ENCODE assay signal across 13 mouse cellular contexts in the genomic region with DNA sequence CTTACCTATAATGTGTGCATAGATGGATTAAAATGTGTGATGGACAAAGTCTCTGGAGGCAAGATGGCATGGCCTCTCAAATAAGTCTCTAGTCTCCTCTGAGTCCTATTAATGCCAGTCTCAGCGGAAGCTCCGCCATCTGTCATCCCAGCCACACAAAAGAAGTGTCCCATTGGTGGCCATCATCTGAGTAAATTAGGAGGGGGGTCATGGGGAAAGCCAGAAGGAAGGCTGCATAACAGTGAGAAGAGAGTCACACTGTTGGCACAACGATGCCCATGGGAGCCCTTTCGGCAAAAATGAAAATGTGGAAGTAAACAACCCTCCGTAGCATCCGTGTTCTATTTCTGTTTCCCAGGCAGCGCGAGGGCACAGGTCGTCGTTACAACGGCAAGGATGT.
A peak's percentile ranks its signal among the peaks of the same experiment; 100 is the strongest.
DNase-seq lines count a peak whose midpoint lies in the region; ATAC-seq and TF ChIP-seq lines count a peak whose summit lies in the region.
"Had no signal": no experiment of that assay in that cellular context is flagged by ENCODE, and none has a peak within 500 bp of the region (broad histone marks: within the 10 kb centered on the region; RNA-seq: fewer than 3 reads in every experiment).

No protein-coding gene starts in this region.

- H3K9me3 ChIP-seq in embryonic facial prominence, embryonic 14.5 days (ENCODE audit: control insufficient read depth, low read length): no peaks in the 10 kb centered on the region
- no peaks in the 10 kb centered on the region for H3K9me3 ChIP-seq in embryonic facial prominence, embryonic 10.5 days
- H3K9me3 ChIP-seq in forebrain, embryonic 13.5 days (replicated peaks): no peaks in the 10 kb centered on the region
- no peaks in the 10 kb centered on the region for H3K9me3 ChIP-seq in hindbrain, embryonic 15.5 days
- no peaks in the 10 kb centered on the region for H3K9me3 ChIP-seq in midbrain, postnatal 0 days (ENCODE audit: low read length)

- intact Hi-C loops in heart, postnatal 36 days (cut with DNase I): no loop called here

- H3K4me3 ChIP-seq in embryonic facial prominence, embryonic 14.5 days (ENCODE audit: low read depth, low read length): no peak overlapping the region
- H3K4me3 ChIP-seq in embryonic facial prominence, embryonic 10.5 days: no peak overlapping the region
- H3K4me3 ChIP-seq in forebrain, embryonic 13.5 days: no peak overlapping the region
- H3K4me3 ChIP-seq in hindbrain, embryonic 15.5 days: no peak overlapping the region
- H3K4me3 ChIP-seq in midbrain, postnatal 0 days (ENCODE audit: low read depth, low read length): no peak overlapping the region

- 88% methylated on average over 11 of the region's 11 CpGs for WGBS in embryonic facial prominence, embryonic 14.5 days
- 91% methylated on average over 11 of the region's 11 CpGs for WGBS in embryonic facial prominence, embryonic 10.5 days
- 63% methylated on average over 11 of the region's 11 CpGs for whole genome bisulfite sequencing in forebrain, embryonic 13.5 days
- 40% methylated on average over 11 of the region's 11 CpGs for WGBS in hindbrain, embryonic 15.5 days
- 69% methylated on average over 11 of the region's 11 CpGs for WGBS in midbrain, postnatal 0 days

- TF ChIP-seq CTCF in midbrain, postnatal 0 days (IDR thresholded peaks at IDR 0.05): no peak

- H3K27me3 ChIP-seq in embryonic facial prominence, embryonic 14.5 days (replicated peaks; ENCODE audit: control insufficient read depth, insufficient read depth, low read length): no peaks in the 10 kb centered on the region; the same call in 1 of the 2 replicates
- no peaks in the 10 kb centered on the region for H3K27me3 ChIP-seq in embryonic facial prominence, embryonic 10.5 days (replicated peaks; ENCODE audit: low read depth, poor library complexity, severe bottlenecking)
- no peaks in the 10 kb centered on the region for H3K27me3 ChIP-seq in forebrain, embryonic 13.5 days
- no peaks in the 10 kb centered on the region for H3K27me3 ChIP-seq in hindbrain, embryonic 15.5 days
- no peaks in the 10 kb centered on the region for H3K27me3 ChIP-seq in midbrain, postnatal 0 days (ENCODE audit: insufficient read depth, low read length)
- H3K27me3 ChIP-seq: Patski had no signal

- H3K4me1 ChIP-seq in embryonic facial prominence, embryonic 14.5 days (ENCODE audit: control insufficient read depth, insufficient read depth, low read length): no peaks in the 10 kb centered on the region
- no peaks in the 10 kb centered on the region for H3K4me1 ChIP-seq in embryonic facial prominence, embryonic 10.5 days
- H3K4me1 ChIP-seq in forebrain, embryonic 13.5 days: peaks cover 5% of the 10 kb centered on the region; the same call in 1 of the 2 replicates
- peaks cover 13% of the 10 kb centered on the region for H3K4me1 ChIP-seq in hindbrain, embryonic 15.5 days (replicated peaks)
- peaks cover 7% of the 10 kb centered on the region; the same call in 1 of the 2 replicates for H3K4me1 ChIP-seq in midbrain, postnatal 0 days (ENCODE audit: insufficient read depth, low read length)

- no peaks in the 10 kb centered on the region for H3K36me3 ChIP-seq in embryonic facial prominence, embryonic 14.5 days (ENCODE audit: control insufficient read depth, insufficient read depth, low read length)
- H3K36me3 ChIP-seq in embryonic facial prominence, embryonic 10.5 days (replicated peaks): no peaks in the 10 kb centered on the region
- no peaks in the 10 kb centered on the region for H3K36me3 ChIP-seq in forebrain, embryonic 13.5 days (ENCODE audit: poor library complexity, severe bottlenecking)
- H3K36me3 ChIP-seq in hindbrain, embryonic 15.5 days: no peaks in the 10 kb centered on the region
- no peaks in the 10 kb centered on the region for H3K36me3 ChIP-seq in midbrain, postnatal 0 days (ENCODE audit: insufficient read depth, low read length)

- H3K4me2 ChIP-seq in embryonic facial prominence, embryonic 14.5 days (ENCODE audit: low read depth, low read length): no peak overlapping the region
- no peak overlapping the region for H3K4me2 ChIP-seq in forebrain, embryonic 13.5 days
- H3K4me2 ChIP-seq in hindbrain, embryonic 15.5 days: peak overlapping the region; percentile 38
- 0 out of 2 replicates have a peak overlapping the region, but pooled peaks have one; percentile 12 for H3K4me2 ChIP-seq in midbrain, postnatal 0 days (ENCODE audit: low read depth, low read length, poor library complexity, severe bottlenecking)
- H3K4me2 ChIP-seq: heart, embryonic 11.5 days had no signal

- peak; percentile 26 for DNase-seq in embryonic facial prominence, embryonic 14.5 days (ENCODE audit: low spot score)
- no peak for DNase-seq in embryonic facial prominence, embryonic 10.5 days (ENCODE audit: low spot score)
- DNase-seq in midbrain, postnatal 0 days (ENCODE audit: low spot score): peak; percentile 74
- DNase-seq in heart, postnatal 36 days: no peak
- DNase-seq in thymus, adult 18-20 months: no peak
- no peak for DNase-seq in adrenal gland, postnatal 36 days
- DNase-seq: kidney, adult 8-10 months; lung, postnatal 36 days; thymus, adult 2 months had no signal

- no peak overlapping the region for H3K27ac ChIP-seq in embryonic facial prominence, embryonic 14.5 days (replicated peaks; ENCODE audit: low read depth, low read length)
- no peak overlapping the region for H3K27ac ChIP-seq in embryonic facial prominence, embryonic 10.5 days (replicated peaks)
- H3K27ac ChIP-seq in forebrain, embryonic 13.5 days: no peak overlapping the region
- H3K27ac ChIP-seq in hindbrain, embryonic 15.5 days (replicated peaks): no peak overlapping the region
- H3K27ac ChIP-seq in midbrain, postnatal 0 days (ENCODE audit: low read depth, low read length): no peak overlapping the region

- H3K9ac ChIP-seq in embryonic facial prominence, embryonic 14.5 days (ENCODE audit: low read depth, low read length): no peak overlapping the region
- no peak overlapping the region for H3K9ac ChIP-seq in forebrain, embryonic 13.5 days
- no peak overlapping the region for H3K9ac ChIP-seq in hindbrain, embryonic 15.5 days
- H3K9ac ChIP-seq in midbrain, postnatal 0 days (replicated peaks; ENCODE audit: low read length, poor library complexity, severe bottlenecking): no peak overlapping the region

- ATAC-seq in embryonic facial prominence, embryonic 14.5 days (ENCODE audit: low read depth): peak; percentile 33; the same call in 1 of the 2 replicates
- ATAC-seq in forebrain, embryonic 13.5 days: peak; percentile 33; the same call in 1 of the 2 replicates
- ATAC-seq in hindbrain, embryonic 15.5 days (ENCODE audit: low FRiP score, low read depth): 0 out of 2 replicates have a peak, but pooled peaks have one; percentile 48
- no peak for ATAC-seq in midbrain, postnatal 0 days (ENCODE audit: low FRiP score)
- ATAC-seq: Patski had no signal

Comparison
In these comparisons a context has a peak if more than half of its experiments do, and no peak if none do; other contexts are left out.
1. DNase-seq: peak in embryonic facial prominence, embryonic 14.5 days (single experiment) and midbrain, postnatal 0 days (single experiment); none in embryonic facial prominence, embryonic 10.5 days (single experiment), heart, postnatal 36 days (0 of 2), thymus, adult 18-20 months (0 of 2) and adrenal gland, postnatal 36 days (0 of 2).
2. H3K4me2 ChIP-seq: peak in hindbrain, embryonic 15.5 days (single experiment) and midbrain, postnatal 0 days (single experiment); none in embryonic facial prominence, embryonic 14.5 days (single experiment) and forebrain, embryonic 13.5 days (single experiment).